ENCODE assay signal across 29 mouse cellular contexts in genomic region chr15:26687729-26688128, GRCm38 (mm10).
DNase-seq lines count a peak whose midpoint lies in the region; ATAC-seq and TF ChIP-seq lines count a peak whose summit lies in the region.
"Had no signal": no experiment of that assay in that cellular context is flagged by ENCODE, and none has a peak within 500 bp of the region (broad histone marks: within the 10 kb centered on the region; RNA-seq: fewer than 3 reads in every experiment).

No protein-coding gene starts in this region.

- H3K9ac ChIP-seq in hindbrain, embryonic 12.5 days: no peak overlapping the region
- no peak overlapping the region for H3K9ac ChIP-seq in midbrain, embryonic 14.5 days (replicated peaks; ENCODE audit: low read length)
- H3K9ac ChIP-seq in midbrain, embryonic 11.5 days (ENCODE audit: low read length): no peak overlapping the region
- no peak overlapping the region for H3K9ac ChIP-seq in hindbrain, embryonic 14.5 days
- H3K9ac ChIP-seq in hindbrain, postnatal 0 days (replicated peaks; ENCODE audit: low read length): no peak overlapping the region
- H3K9ac ChIP-seq: embryonic facial prominence, embryonic 13.5 days; forebrain, embryonic 15.5 days; heart, embryonic 12.5 days; liver, embryonic 14.5 days; lung, embryonic 14.5 days; neural tube, embryonic 12.5 days had no signal

- WGBS in hindbrain, embryonic 12.5 days: 58% methylated on average over 7 of the region's 7 CpGs
- 75% methylated on average over 7 of the region's 7 CpGs for WGBS in hindbrain, embryonic 10.5 days
- 32% methylated on average over 7 of the region's 7 CpGs for WGBS in midbrain, embryonic 14.5 days
- 72% methylated on average over 7 of the region's 7 CpGs for WGBS in midbrain, embryonic 11.5 days
- 47% methylated on average over 7 of the region's 7 CpGs for WGBS in hindbrain, embryonic 14.5 days
- 52% methylated on average over 7 of the region's 7 CpGs for WGBS in hindbrain, postnatal 0 days

- 0 out of 2 replicates have a peak, but pooled peaks have one; percentile 32 for ATAC-seq in hindbrain, embryonic 12.5 days (ENCODE audit: low FRiP score)
- ATAC-seq in midbrain, embryonic 14.5 days (ENCODE audit: low FRiP score, low TSS enrichment): no peak
- ATAC-seq in midbrain, embryonic 11.5 days (ENCODE audit: low FRiP score): no peak
- ATAC-seq in hindbrain, embryonic 14.5 days (ENCODE audit: low FRiP score): no peak
- ATAC-seq in hindbrain, postnatal 0 days: no peak
- ATAC-seq: CD4-positive, CD25-positive, alpha-beta regulatory T cell, adult 4 months; forebrain, embryonic 15.5 days had no signal

- 0 out of 2 replicates have a peak, but pooled peaks cover 5% of the 10 kb centered on the region for H3K4me1 ChIP-seq in hindbrain, embryonic 12.5 days
- peaks cover 3% of the 10 kb centered on the region; the same call in 1 of the 2 replicates for H3K4me1 ChIP-seq in hindbrain, embryonic 10.5 days (replicated peaks)
- peaks cover 2% of the 10 kb centered on the region; the same call in 1 of the 2 replicates for H3K4me1 ChIP-seq in midbrain, embryonic 14.5 days (ENCODE audit: control insufficient read depth, insufficient read depth, low read length)
- no peaks in the 10 kb centered on the region for H3K4me1 ChIP-seq in midbrain, embryonic 11.5 days (ENCODE audit: control insufficient read depth, insufficient read depth, low read length)
- H3K4me1 ChIP-seq in hindbrain, embryonic 14.5 days (replicated peaks; ENCODE audit: control insufficient read depth, insufficient read depth, low read length): peaks cover 18% of the 10 kb centered on the region
- H3K4me1 ChIP-seq in hindbrain, postnatal 0 days (ENCODE audit: insufficient read depth, low read length): no peaks in the 10 kb centered on the region
- H3K4me1 ChIP-seq: neural tube, embryonic 12.5 days had no signal

- no peak overlapping the region for H3K4me3 ChIP-seq in hindbrain, embryonic 12.5 days
- H3K4me3 ChIP-seq in hindbrain, embryonic 10.5 days: no peak overlapping the region
- H3K4me3 ChIP-seq in midbrain, embryonic 14.5 days (replicated peaks; ENCODE audit: low read depth, low read length): no peak overlapping the region
- no peak overlapping the region for H3K4me3 ChIP-seq in midbrain, embryonic 11.5 days (ENCODE audit: low read depth, low read length)
- H3K4me3 ChIP-seq in hindbrain, embryonic 14.5 days (replicated peaks; ENCODE audit: low read length): no peak overlapping the region
- no peak overlapping the region for H3K4me3 ChIP-seq in hindbrain, postnatal 0 days (ENCODE audit: low read length)
- H3K4me3 ChIP-seq: embryonic facial prominence, embryonic 13.5 days; forebrain, embryonic 15.5 days; gastrocnemius, adult 2 months; heart, adult 2 months; heart, embryonic 12.5 days; myocyte; neural tube, embryonic 12.5 days had no signal

- no peak for DNase-seq in hindbrain, embryonic 10.5 days (ENCODE audit: low spot score)
- peak; percentile 67 for DNase-seq in midbrain, embryonic 14.5 days
- no peak for DNase-seq in midbrain, embryonic 11.5 days (ENCODE audit: low spot score, missing footprints)
- DNase-seq in hindbrain, embryonic 14.5 days (ENCODE audit: low spot score): no peak
- peak; percentile 30 for DNase-seq in hindbrain, postnatal 0 days (ENCODE audit: low spot score)
- DNase-seq in retina, embryonic 14.5 days (ENCODE audit: low spot score): no peak
- DNase-seq: adrenal gland, postnatal 25 days; cerebellum, adult 18-20 months; cerebellum, postnatal 10 days; gastrocnemius, adult 2 months; heart, adult 2 months; heart, postnatal 4 days; kidney, adult 18-20 months; kidney, postnatal 14 days; layer of hippocampus, adult 9-11 months; liver; lung, embryonic 14.5 days; lung, postnatal 14 days; retina, postnatal 1 day; right cerebral cortex, postnatal 14 days; thymus, postnatal 4 days had no signal

- H3K36me3 ChIP-seq in hindbrain, embryonic 12.5 days: no peaks in the 10 kb centered on the region
- H3K36me3 ChIP-seq in hindbrain, embryonic 10.5 days: no peaks in the 10 kb centered on the region
- H3K36me3 ChIP-seq in midbrain, embryonic 14.5 days (ENCODE audit: control insufficient read depth, insufficient read depth, low read length): no peaks in the 10 kb centered on the region
- no peaks in the 10 kb centered on the region for H3K36me3 ChIP-seq in midbrain, embryonic 11.5 days (ENCODE audit: control insufficient read depth, insufficient read depth, low read length)
- H3K36me3 ChIP-seq in hindbrain, embryonic 14.5 days (replicated peaks; ENCODE audit: control insufficient read depth, insufficient read depth): no peaks in the 10 kb centered on the region
- no peaks in the 10 kb centered on the region for H3K36me3 ChIP-seq in hindbrain, postnatal 0 days (ENCODE audit: insufficient read depth, low read length)
- H3K36me3 ChIP-seq: embryonic facial prominence, embryonic 13.5 days; forebrain, embryonic 15.5 days; heart, embryonic 12.5 days; neural tube, embryonic 12.5 days had no signal

- H3K27me3 ChIP-seq in hindbrain, embryonic 12.5 days: no peaks in the 10 kb centered on the region
- H3K27me3 ChIP-seq in hindbrain, embryonic 10.5 days (ENCODE audit: insufficient read depth, poor library complexity, severe bottlenecking): no peaks in the 10 kb centered on the region
- no peaks in the 10 kb centered on the region for H3K27me3 ChIP-seq in midbrain, embryonic 14.5 days (ENCODE audit: control insufficient read depth, insufficient read depth, low read length)
- no peaks in the 10 kb centered on the region for H3K27me3 ChIP-seq in midbrain, embryonic 11.5 days (ENCODE audit: control insufficient read depth, insufficient read depth, low read length)
- H3K27me3 ChIP-seq in hindbrain, embryonic 14.5 days (ENCODE audit: control insufficient read depth, insufficient read depth, low read length): no peaks in the 10 kb centered on the region
- no peaks in the 10 kb centered on the region for H3K27me3 ChIP-seq in hindbrain, postnatal 0 days (ENCODE audit: insufficient read depth, low read length)
- H3K27me3 ChIP-seq: embryonic facial prominence, embryonic 13.5 days; forebrain, embryonic 15.5 days; heart, embryonic 12.5 days; neural tube, embryonic 12.5 days had no signal

- no peaks in the 10 kb centered on the region for H3K9me3 ChIP-seq in hindbrain, embryonic 12.5 days (replicated peaks)
- H3K9me3 ChIP-seq in hindbrain, embryonic 10.5 days: no peaks in the 10 kb centered on the region
- H3K9me3 ChIP-seq in midbrain, embryonic 14.5 days (ENCODE audit: control insufficient read depth, low read length): no peaks in the 10 kb centered on the region
- no peaks in the 10 kb centered on the region for H3K9me3 ChIP-seq in midbrain, embryonic 11.5 days (ENCODE audit: control insufficient read depth, low read length)
- no peaks in the 10 kb centered on the region for H3K9me3 ChIP-seq in hindbrain, embryonic 14.5 days (ENCODE audit: control insufficient read depth, low read length)
- no peaks in the 10 kb centered on the region for H3K9me3 ChIP-seq in hindbrain, postnatal 0 days (ENCODE audit: low read length)
- H3K9me3 ChIP-seq: embryonic facial prominence, embryonic 13.5 days; forebrain, embryonic 15.5 days; heart, embryonic 12.5 days; neural tube, embryonic 12.5 days had no signal

- peak overlapping the region; percentile 41; the same call in 1 of the 2 replicates for H3K27ac ChIP-seq in hindbrain, embryonic 12.5 days
- no peak overlapping the region for H3K27ac ChIP-seq in hindbrain, embryonic 10.5 days
- no peak overlapping the region for H3K27ac ChIP-seq in midbrain, embryonic 14.5 days (replicated peaks; ENCODE audit: low read depth, low read length)
- no peak overlapping the region for H3K27ac ChIP-seq in midbrain, embryonic 11.5 days (ENCODE audit: low read depth, low read length)
- H3K27ac ChIP-seq in hindbrain, embryonic 14.5 days: peak overlapping the region; percentile 75
- no peak overlapping the region for H3K27ac ChIP-seq in hindbrain, postnatal 0 days
- H3K27ac ChIP-seq: embryonic facial prominence, embryonic 13.5 days; forebrain, embryonic 15.5 days; gastrocnemius, adult 2 months; heart, adult 2 months; liver, embryonic 14.5 days; neural tube, embryonic 12.5 days had no signal

- H3K4me2 ChIP-seq in hindbrain, embryonic 12.5 days (replicated peaks): no peak overlapping the region
- H3K4me2 ChIP-seq in midbrain, embryonic 14.5 days (ENCODE audit: low read length): no peak overlapping the region
- H3K4me2 ChIP-seq in midbrain, embryonic 11.5 days: no peak overlapping the region
- no peak overlapping the region for H3K4me2 ChIP-seq in hindbrain, embryonic 14.5 days (replicated peaks)
- H3K4me2 ChIP-seq in hindbrain, postnatal 0 days (ENCODE audit: low read depth, low read length): no peak overlapping the region
- H3K4me2 ChIP-seq: embryonic facial prominence, embryonic 13.5 days; forebrain, embryonic 15.5 days; heart, embryonic 12.5 days; lung, embryonic 14.5 days; neural tube, embryonic 12.5 days had no signal

- no peak for TF ChIP-seq CTCF in hindbrain, postnatal 0 days (IDR thresholded peaks at IDR 0.05; ENCODE audit: low read depth)

Comparison
In these comparisons a context has a peak if more than half of its experiments do, and no peak if none do; other contexts are left out.
1. H3K27ac ChIP-seq: peak in hindbrain, embryonic 12.5 days (single experiment) and hindbrain, embryonic 14.5 days (single experiment); none in hindbrain, embryonic 10.5 days (single experiment), midbrain, embryonic 14.5 days (single experiment), midbrain, embryonic 11.5 days (single experiment) and hindbrain, postnatal 0 days (single experiment).
2. DNase-seq: peak in midbrain, embryonic 14.5 days (single experiment) and hindbrain, postnatal 0 days (single experiment); none in hindbrain, embryonic 10.5 days (single experiment), midbrain, embryonic 11.5 days (single experiment), hindbrain, embryonic 14.5 days (single experiment) and retina, embryonic 14.5 days (single experiment).